Mouse (Mus musculus) kidney, adult 2 months (tissue): ENCODE measurements at regions not wholly inside any gene's neighbourhood (a gene's known extent, or its start where the extent isn't known, plus 50 kb on each side); places are given as distances from the start of the nearest gene placed in this dataset.

Source experiments
- CTCF ChIP-seq: fragments of 200-500 bp; conservative IDR thresholded peaks from 2 replicates; pipeline ENCODE4 v1.5.1; 2011; ENCODE audit warnings: low read depth, mild to moderate bottlenecking, control low read depth, low read length, moderate library complexity, mixed read lengths; ENCODE audit not compliant: insufficient read depth, insufficient read length
- POLR2A ChIP-seq: fragments of 200-500 bp; IDR thresholded peaks from one replicate; pipeline ENCODE4 v1.6.1; 2011; ENCODE audit warnings: low read depth, low read length, control low read depth

- TF ChIP-seq POLR2A (no peak), CTCF (no peak)
These were observed 106.7 kb upstream of the Zfp462 start for GRCm38 (mm10) chr4:54838111-54838510.
